Mouse (Mus musculus): ENCODE results near the gene Tcn2. TPM values are rescaled to one million over a fixed set of nuclear protein-coding genes. Genes with fewer than 3 reads are reported as not detected.
A peak's percentile ranks its signal among the peaks of the same experiment; 100 is the strongest.

Tcn2 gene
- polyA plus RNA-seq, 1 experiment from 2014 or later: 95.3 TPM

- peaks cover 5% of the 10 kb centered on the region for H3K4me1 ChIP-seq (ENCODE audit: control insufficient read depth, insufficient read depth, low read length)
- no peak for ATAC-seq
- H3K4me3 ChIP-seq (ENCODE audit: low read length): no peak overlapping the region
- H3K36me3 ChIP-seq (ENCODE audit: control insufficient read depth, insufficient read depth, low read length): no peaks in the 10 kb centered on the region
- no peak overlapping the region for H3K27ac ChIP-seq (ENCODE audit: low read length)
- no peak overlapping the region for H3K9ac ChIP-seq (ENCODE audit: low read depth, low read length)
- H3K4me2 ChIP-seq (ENCODE audit: low read depth, low read length): no peak overlapping the region
- H3K9me3 ChIP-seq (ENCODE audit: control insufficient read depth, low read length): no peaks in the 10 kb centered on the region
- H3K27me3 ChIP-seq (replicated peaks; ENCODE audit: control insufficient read depth, insufficient read depth, low read length): no peaks in the 10 kb centered on the region
- WGBS: 86% methylated on average over 3 of the region's 3 CpGs
These were observed 4.4 kb upstream of the Tcn2 start for GRCm38 (mm10) chr11:3936318-3936717.

GRCm38 (mm10) chr11:3935135-3935534 lies 3.2 kb upstream of the Tcn2 start:
- 71% methylated on average over 4 of the region's 4 CpGs for WGBS
- Histone ChIP-seq H3K4me1 (ENCODE audit: control insufficient read depth, insufficient read depth, low read length) (peaks cover 10% of the 10 kb centered on the region), H3K36me3 (ENCODE audit: control insufficient read depth, insufficient read depth, low read length) (no peaks in the 10 kb centered on the region), H3K27me3 (replicated peaks; ENCODE audit: control insufficient read depth, insufficient read depth, low read length) (no peaks in the 10 kb centered on the region), H3K9ac (ENCODE audit: low read depth, low read length) (no peak overlapping the region), H3K27ac (ENCODE audit: low read length) (no peak overlapping the region), H3K9me3 (ENCODE audit: control insufficient read depth, low read length) (no peaks in the 10 kb centered on the region), H3K4me2 (ENCODE audit: low read depth, low read length) (no peak overlapping the region), H3K4me3 (ENCODE audit: low read length) (no peak overlapping the region)
- ATAC-seq: no peak

GRCm38 (mm10) chr11:3933756-3934285 lies 1.9 kb upstream of the Tcn2 start:
- Histone ChIP-seq H3K36me3 (ENCODE audit: control insufficient read depth, insufficient read depth, low read length) (no peaks in the 10 kb centered on the region), H3K9me3 (ENCODE audit: control insufficient read depth, low read length) (no peaks in the 10 kb centered on the region), H3K4me2 (ENCODE audit: low read depth, low read length) (no peak overlapping the region), H3K4me1 (ENCODE audit: control insufficient read depth, insufficient read depth, low read length) (peaks cover 10% of the 10 kb centered on the region), H3K4me3 (ENCODE audit: low read length) (no peak overlapping the region), H3K9ac (ENCODE audit: low read depth, low read length) (no peak overlapping the region), H3K27ac (ENCODE audit: low read length) (no peak overlapping the region), H3K27me3 (replicated peaks; ENCODE audit: control insufficient read depth, insufficient read depth, low read length) (no peaks in the 10 kb centered on the region)
- ATAC-seq: no peak
- WGBS: 88% methylated on average over 9 of the region's 9 CpGs

- Histone ChIP-seq H3K27ac (ENCODE audit: low read length) (no peak overlapping the region; the same call in 1 of the 2 replicates), H3K27me3 (replicated peaks; ENCODE audit: control insufficient read depth, insufficient read depth, low read length) (no peaks in the 10 kb centered on the region), H3K9ac (ENCODE audit: low read depth, low read length) (peak overlapping the region; percentile 68), H3K4me3 (ENCODE audit: low read length) (peak overlapping the region; percentile 55), H3K4me2 (ENCODE audit: low read depth, low read length) (peak overlapping the region; percentile 72), H3K9me3 (ENCODE audit: control insufficient read depth, low read length) (no peaks in the 10 kb centered on the region), H3K4me1 (ENCODE audit: control insufficient read depth, insufficient read depth, low read length) (peaks cover 10% of the 10 kb centered on the region), H3K36me3 (ENCODE audit: control insufficient read depth, insufficient read depth, low read length) (no peaks in the 10 kb centered on the region)
- WGBS: 32% methylated on average over 6 of the region's 6 CpGs
- ATAC-seq: no peak
These were observed 1.0 kb downstream of the Tcn2 start for GRCm38 (mm10) chr11:3930931-3931330.

- Histone ChIP-seq H3K36me3 (ENCODE audit: control insufficient read depth, insufficient read depth, low read length) (no peaks in the 10 kb centered on the region), H3K27ac (ENCODE audit: low read length) (no peak overlapping the region), H3K27me3 (replicated peaks; ENCODE audit: control insufficient read depth, insufficient read depth, low read length) (no peaks in the 10 kb centered on the region), H3K9ac (ENCODE audit: low read depth, low read length) (no peak overlapping the region), H3K4me2 (ENCODE audit: low read depth, low read length) (no peak overlapping the region), H3K4me1 (ENCODE audit: control insufficient read depth, insufficient read depth, low read length) (peaks cover 10% of the 10 kb centered on the region), H3K4me3 (ENCODE audit: low read length) (no peak overlapping the region), H3K9me3 (ENCODE audit: control insufficient read depth, low read length) (no peaks in the 10 kb centered on the region)
- WGBS: 71% methylated on average over 4 of the region's 4 CpGs
- ATAC-seq: no peak
These were observed 1.9 kb downstream of the Tcn2 start for GRCm38 (mm10) chr11:3930019-3930418.

- Histone ChIP-seq H3K9ac (ENCODE audit: low read depth, low read length) (no peak overlapping the region), H3K27me3 (replicated peaks; ENCODE audit: control insufficient read depth, insufficient read depth, low read length) (no peaks in the 10 kb centered on the region), H3K4me3 (ENCODE audit: low read length) (no peak overlapping the region), H3K4me1 (ENCODE audit: control insufficient read depth, insufficient read depth, low read length) (peaks cover under 1% of the 10 kb centered on the region; the same call in 1 of the 2 replicates), H3K27ac (ENCODE audit: low read length) (no peak overlapping the region), H3K4me2 (ENCODE audit: low read depth, low read length) (no peak overlapping the region), H3K9me3 (ENCODE audit: control insufficient read depth, low read length) (no peaks in the 10 kb centered on the region), H3K36me3 (ENCODE audit: control insufficient read depth, insufficient read depth, low read length) (no peaks in the 10 kb centered on the region)
- WGBS: 92% methylated on average over 10 of the region's 10 CpGs
- no peak for ATAC-seq
These were observed 6.0 kb downstream of the Tcn2 start for GRCm38 (mm10) chr11:3925916-3926315.

GRCm38 (mm10) chr11:3922731-3923130 lies 9.2 kb downstream of the Tcn2 start:
- Histone ChIP-seq H3K27me3 (replicated peaks; ENCODE audit: control insufficient read depth, insufficient read depth, low read length) (no peaks in the 10 kb centered on the region), H3K4me3 (ENCODE audit: low read length) (no peak overlapping the region), H3K27ac (ENCODE audit: low read length) (no peak overlapping the region), H3K36me3 (ENCODE audit: control insufficient read depth, insufficient read depth, low read length) (no peaks in the 10 kb centered on the region), H3K9ac (ENCODE audit: low read depth, low read length) (no peak overlapping the region), H3K4me1 (ENCODE audit: control insufficient read depth, insufficient read depth, low read length) (no peaks in the 10 kb centered on the region), H3K9me3 (ENCODE audit: control insufficient read depth, low read length) (no peaks in the 10 kb centered on the region), H3K4me2 (ENCODE audit: low read depth, low read length) (no peak overlapping the region)
- 95% methylated on average over 6 of the region's 6 CpGs for WGBS
- no peak for ATAC-seq

- H3K9ac ChIP-seq (ENCODE audit: low read depth, low read length): no peak overlapping the region
- H3K4me2 ChIP-seq (ENCODE audit: low read depth, low read length): no peak overlapping the region
- no peaks in the 10 kb centered on the region for H3K9me3 ChIP-seq (ENCODE audit: control insufficient read depth, low read length)
- no peak for ATAC-seq
- H3K4me3 ChIP-seq (ENCODE audit: low read length): no peak overlapping the region
- H3K27me3 ChIP-seq (replicated peaks; ENCODE audit: control insufficient read depth, insufficient read depth, low read length): no peaks in the 10 kb centered on the region
- 90% methylated on average over 9 of the region's 9 CpGs for WGBS
- H3K4me1 ChIP-seq (ENCODE audit: control insufficient read depth, insufficient read depth, low read length): no peaks in the 10 kb centered on the region
- no peak overlapping the region for H3K27ac ChIP-seq (ENCODE audit: low read length)
- no peaks in the 10 kb centered on the region for H3K36me3 ChIP-seq (ENCODE audit: control insufficient read depth, insufficient read depth, low read length)
These were observed 9.8 kb downstream of the Tcn2 start for GRCm38 (mm10) chr11:3922115-3922514.

GRCm38 (mm10) chr11:3921281-3921850 lies 10.6 kb downstream of the Tcn2 start:
- H3K9ac ChIP-seq (ENCODE audit: low read depth, low read length): no peak overlapping the region
- no peaks in the 10 kb centered on the region for H3K27me3 ChIP-seq (replicated peaks; ENCODE audit: control insufficient read depth, insufficient read depth, low read length)
- no peaks in the 10 kb centered on the region for H3K4me1 ChIP-seq (ENCODE audit: control insufficient read depth, insufficient read depth, low read length)
- ATAC-seq: peak; percentile 48; the same call in 1 of the 2 replicates
- H3K9me3 ChIP-seq (ENCODE audit: control insufficient read depth, low read length): no peaks in the 10 kb centered on the region
- 41% methylated on average over 8 of the region's 8 CpGs for WGBS
- H3K4me3 ChIP-seq (ENCODE audit: low read length): no peak overlapping the region
- H3K4me2 ChIP-seq (ENCODE audit: low read depth, low read length): no peak overlapping the region
- H3K27ac ChIP-seq (ENCODE audit: low read length): no peak overlapping the region
- no peaks in the 10 kb centered on the region for H3K36me3 ChIP-seq (ENCODE audit: control insufficient read depth, insufficient read depth, low read length)

GRCm38 (mm10) chr11:3920476-3920875 lies 11.5 kb downstream of the Tcn2 start:
- ATAC-seq: no peak
- Histone ChIP-seq H3K36me3 (ENCODE audit: control insufficient read depth, insufficient read depth, low read length) (no peaks in the 10 kb centered on the region), H3K27me3 (replicated peaks; ENCODE audit: control insufficient read depth, insufficient read depth, low read length) (no peaks in the 10 kb centered on the region), H3K4me2 (ENCODE audit: low read depth, low read length) (no peak overlapping the region), H3K4me3 (ENCODE audit: low read length) (no peak overlapping the region), H3K9me3 (ENCODE audit: control insufficient read depth, low read length) (no peaks in the 10 kb centered on the region), H3K27ac (ENCODE audit: low read length) (no peak overlapping the region), H3K9ac (ENCODE audit: low read depth, low read length) (no peak overlapping the region), H3K4me1 (ENCODE audit: control insufficient read depth, insufficient read depth, low read length) (no peaks in the 10 kb centered on the region)
- WGBS: 82% methylated on average over 7 of the region's 7 CpGs
